Mouse (Mus musculus) heart, postnatal 36 days (tissue): ENCODE results near the gene Kirrel2. TPM values are rescaled to one million over a fixed set of nuclear protein-coding genes. Genes with fewer than 3 reads are reported as not detected.

Source experiments
- DNase-seq, 2 experiments: peaks; one replicate each; pipeline ENCODE4 v3.0.0; 2021 to 2022
- intact Hi-C: fragments of 180-260 bp; cut with DNase I; formaldehyde crosslinking; loops from one replicate; pipeline ENCODE4 v1.15.1; 2025
- total RNA-seq, 2 experiments: library from RNA; stranded (reverse); gene quantifications; 2 replicates each; pipeline ENCODE4 v1.2.3; 2021

The Kirrel2 gene
- total RNA-seq, 2 experiments from 2014 or later: not detected

DNA sequence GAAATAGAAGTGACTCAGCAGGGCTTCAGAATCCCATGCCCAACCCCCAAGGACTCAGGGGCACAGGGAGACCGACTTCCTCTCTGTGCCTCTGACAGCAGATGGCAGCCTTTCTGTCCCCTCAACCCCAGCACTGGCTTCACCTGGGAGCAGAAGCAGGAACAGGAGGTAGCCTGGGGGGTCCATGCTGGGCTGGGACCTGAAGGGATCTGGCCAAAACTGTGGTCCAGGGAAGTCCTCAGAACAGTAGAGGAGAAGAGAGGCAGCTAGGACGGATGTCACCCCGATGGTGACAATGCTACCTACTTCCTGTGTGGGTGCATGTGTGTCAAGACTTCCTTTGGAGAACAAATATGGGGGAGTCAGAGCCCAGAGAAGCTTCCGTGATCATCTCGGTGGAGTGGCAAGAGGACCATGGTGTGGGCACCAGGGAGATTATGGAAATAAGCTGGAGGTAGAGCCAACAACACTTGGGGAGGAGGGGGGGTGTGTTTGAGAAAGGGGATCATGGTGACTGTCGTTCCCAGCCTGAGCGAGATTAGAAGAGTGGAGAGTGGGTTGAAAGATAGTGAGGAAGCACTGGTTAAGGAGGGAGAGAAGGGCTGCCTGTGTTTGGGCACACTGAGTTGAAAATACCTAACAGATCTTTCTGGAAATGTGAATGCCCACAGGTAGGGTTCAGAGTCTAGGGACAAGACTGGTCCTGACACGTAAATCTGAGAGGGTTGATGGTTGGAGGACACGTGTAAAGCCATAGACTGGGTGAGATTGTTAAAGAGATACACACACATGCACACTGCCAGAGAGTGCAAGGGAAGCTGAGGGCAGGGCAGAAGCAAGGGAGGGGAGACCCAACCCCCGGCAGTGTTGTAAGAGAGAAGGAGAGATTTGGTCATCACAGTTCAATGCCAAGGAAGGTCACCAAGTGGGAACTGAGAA, 37.7 kb downstream of the Kirrel2 start, which contains the start of gene Hcst:
Gene Hcst, minus strand, starts transcription at position 294 of the 939 bp plus-strand sequence.
- peak in 1 of 2 experiments; percentile 39 for DNase-seq
- intact Hi-C loops: no loop called here

DNA sequence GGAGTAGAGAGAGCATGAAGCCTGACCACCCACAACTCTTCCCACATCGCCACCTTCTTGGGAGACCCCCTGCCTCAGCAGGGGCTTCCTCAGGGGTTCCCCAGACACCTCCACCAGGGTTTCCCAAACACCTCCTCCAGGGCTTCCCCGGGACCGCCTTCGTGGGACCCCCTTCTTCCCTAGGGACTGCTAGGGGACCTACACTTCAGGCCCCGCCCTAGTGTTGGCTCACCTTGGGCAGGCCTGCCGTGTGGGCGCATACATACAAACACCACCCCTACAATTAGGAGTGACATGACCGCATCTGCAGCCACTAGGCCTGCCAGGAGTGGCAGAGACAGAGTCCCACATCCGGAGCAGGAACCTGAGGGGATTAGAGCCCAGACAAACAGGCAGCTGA, 39.6 kb downstream of the Kirrel2 start:
- intact Hi-C loops: no loop called here
- no peak for DNase-seq

DNA sequence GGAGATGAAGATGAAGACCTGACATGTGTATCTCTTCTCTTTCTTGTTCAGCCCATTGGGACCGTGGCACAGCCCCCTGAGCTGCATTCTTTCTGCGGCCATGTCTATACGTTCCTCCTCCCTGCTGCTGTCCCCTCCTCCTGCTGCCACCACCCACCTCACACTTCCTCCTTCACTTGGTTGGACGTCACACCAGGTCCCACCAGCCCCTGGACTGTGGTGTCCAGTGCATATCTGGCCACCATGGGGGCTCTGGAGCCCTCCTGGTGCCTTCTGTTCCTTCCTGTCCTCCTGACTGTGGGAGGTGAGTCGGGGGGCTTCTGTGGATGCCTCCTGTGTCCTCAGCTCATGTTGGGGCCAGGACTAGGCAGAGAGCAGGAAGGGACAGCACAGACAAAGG, 43.9 kb downstream of the Kirrel2 start, which contains the start of gene Tyrobp:
Gene Tyrobp, plus strand, starts transcription at position 165 of the 400 bp plus-strand sequence.
- intact Hi-C loops: no loop called here
- DNase-seq: peak; percentile 24 to 42

DNA sequence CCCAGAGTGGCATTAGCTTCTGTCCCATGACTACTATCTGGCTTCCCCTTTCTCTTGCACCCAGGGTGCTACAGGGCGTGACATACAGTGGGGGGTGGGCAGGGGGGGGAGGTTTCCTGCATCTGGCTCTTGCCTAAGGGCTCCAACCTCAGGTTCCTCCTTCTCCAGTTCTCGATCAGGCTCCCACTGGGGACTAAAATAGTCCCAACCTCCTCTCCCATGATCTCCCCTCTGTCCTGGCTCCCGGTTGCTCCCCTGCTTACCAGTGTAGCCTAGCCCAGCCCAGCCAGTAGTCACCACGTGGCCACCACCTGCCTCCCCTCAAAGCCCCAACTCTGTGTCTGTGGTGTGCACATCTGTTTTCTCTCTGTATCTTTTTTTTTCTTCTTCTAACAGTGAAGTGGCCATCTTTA, 44.7 kb downstream of the Kirrel2 start:
- intact Hi-C loops: no loop called here
- peak in 1 of 2 experiments; percentile 29 for DNase-seq

DNA sequence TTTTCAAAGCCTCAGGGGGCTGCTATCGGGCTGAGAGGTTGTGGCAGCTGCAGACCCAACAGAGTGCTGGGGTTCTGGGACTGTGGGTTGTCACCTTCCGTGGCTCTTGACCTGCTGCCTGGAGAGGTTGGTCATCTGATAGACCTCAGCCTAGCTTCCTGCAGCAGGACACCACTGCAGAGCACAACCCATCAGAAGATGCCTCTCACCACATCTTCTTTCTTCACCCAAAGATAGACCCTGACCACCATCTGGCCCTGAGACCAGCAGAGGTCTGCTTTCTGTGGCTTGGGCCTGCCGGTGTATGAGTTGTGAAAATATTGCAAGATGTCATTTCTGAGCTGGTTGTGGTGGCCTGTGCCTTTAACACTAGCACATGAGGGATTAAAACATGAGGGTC, 46.5 kb downstream of the Kirrel2 start:
- intact Hi-C loops: no loop called here

DNA sequence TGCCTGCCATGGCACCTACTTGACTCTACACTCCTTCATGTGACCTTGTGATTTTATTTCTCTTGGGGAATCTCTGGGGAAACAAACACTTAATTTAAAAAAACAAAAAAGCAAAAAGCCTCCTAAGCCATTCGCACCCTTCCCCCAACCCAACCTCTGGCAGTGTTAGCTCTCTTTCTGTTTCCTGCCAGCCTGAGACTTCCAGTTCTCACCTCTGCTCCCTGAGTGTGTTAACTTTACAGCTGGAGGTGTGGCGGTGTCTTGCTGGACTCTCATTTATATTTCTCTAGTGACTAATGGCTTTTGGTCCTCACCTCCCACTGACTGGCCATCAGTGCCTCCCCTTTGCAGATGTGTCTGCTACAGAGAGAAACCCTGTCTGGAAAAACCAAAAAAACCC, 47.7 kb downstream of the Kirrel2 start:
- no peak for DNase-seq
- intact Hi-C loops: no loop called here

More for the DNA sequence above, 46.5 kb downstream of the Kirrel2 start:
- no peak for DNase-seq

DNA sequence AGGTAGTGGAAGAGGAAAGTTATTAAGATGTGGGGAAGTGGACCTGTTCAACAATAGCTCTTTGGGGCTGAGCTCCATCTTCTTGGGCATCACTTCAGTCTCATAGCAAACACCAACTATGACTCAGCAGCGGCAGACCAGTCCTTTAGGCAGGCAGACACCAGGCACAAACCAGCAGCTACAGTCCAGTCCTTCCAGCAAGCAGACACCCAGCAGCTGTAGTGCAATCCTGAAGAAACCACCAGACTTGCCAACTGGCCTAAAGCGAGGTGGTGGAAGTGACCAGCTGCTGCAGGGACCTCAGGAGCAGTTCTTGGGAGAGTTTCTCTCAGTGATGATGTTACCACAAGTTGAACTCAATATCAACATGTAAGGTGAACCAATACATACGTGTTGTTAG, 48.9 kb downstream of the Kirrel2 start:
- intact Hi-C loops: no loop called here
- no peak for DNase-seq

DNA sequence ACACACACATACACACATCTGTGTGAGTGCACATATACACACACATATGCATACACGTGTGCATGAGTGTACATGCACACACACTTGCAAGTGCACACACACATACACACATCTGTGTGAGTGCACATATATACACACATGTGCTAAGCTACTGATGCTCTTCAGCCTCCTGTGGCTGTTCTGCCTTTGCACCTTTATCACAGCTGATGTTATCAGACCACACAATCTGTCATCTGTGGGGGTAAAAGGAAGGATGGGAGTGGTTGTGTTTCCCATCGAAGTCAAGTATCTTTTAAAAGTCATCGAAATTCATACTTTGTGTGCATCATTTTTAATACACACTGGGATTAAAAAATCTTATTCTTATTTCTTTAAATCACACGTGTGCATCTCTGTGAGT, 55.1 kb downstream of the Kirrel2 start:
- DNase-seq: no peak
- intact Hi-C loops: no loop called here

DNA sequence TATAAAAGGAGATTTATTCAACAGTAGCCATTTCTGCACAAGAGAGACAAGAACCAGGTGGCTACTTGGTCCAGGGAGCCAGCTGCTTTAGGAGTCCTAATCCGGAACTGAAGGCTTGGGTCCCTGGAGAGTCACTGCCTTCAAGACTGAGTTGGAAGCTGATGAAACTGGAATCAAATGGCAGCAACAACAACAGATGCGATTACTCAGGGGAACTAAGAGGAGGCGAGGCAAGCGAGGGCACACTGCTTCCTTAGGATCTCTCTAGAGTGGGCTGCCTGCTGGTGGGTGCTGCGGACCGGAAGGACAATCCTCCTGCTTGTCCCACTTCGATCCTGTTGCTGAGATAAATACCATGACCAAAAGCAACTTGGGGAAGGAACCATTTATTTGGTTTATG, 57.8 kb downstream of the Kirrel2 start:
- DNase-seq: no peak
- intact Hi-C loops: no loop called here

Other genes starting within 250 kb of the Kirrel2 start
- 10 to 100 TPM; 52.3 to 59.5 TPM for gene Polr2i, start 225.7 kb downstream of the Kirrel2 start, total RNA-seq
- 10 to 100 TPM; 58.8 to 61.7 TPM for gene Tbcb, start 225.4 kb downstream of the Kirrel2 start, total RNA-seq
- not detected for gene Ovol3, start 222.0 kb downstream of the Kirrel2 start, total RNA-seq
- under 1 TPM; 0.22 to 0.35 TPM for gene Thap8, start 177.6 kb downstream of the Kirrel2 start, total RNA-seq
- 1 to 10 TPM; 1.5 to 1.9 TPM for gene Wdr62, start 177.3 kb downstream of the Kirrel2 start, total RNA-seq
- gene Clip3, start 166.0 kb downstream of the Kirrel2 start, total RNA-seq: 10 to 100 TPM in 1 of 2 experiments, 1 to 10 TPM in 1; 6.0 to 11.4 TPM
- 10 to 100 TPM; 22.0 to 23.0 TPM for gene Alkbh6, start 149.0 kb downstream of the Kirrel2 start, total RNA-seq
- gene Syne4, start 142.9 kb downstream of the Kirrel2 start, total RNA-seq: 1 to 10 TPM in 1 of 2 experiments, under 1 TPM in 1; 0.81 to 1.3 TPM
- under 1 TPM; 0.65 to 0.78 TPM for gene E130208F15Rik, start 135.9 kb downstream of the Kirrel2 start, total RNA-seq
- 10 to 100 TPM; 12.0 to 12.5 TPM for gene Sdhaf1, start 133.8 kb downstream of the Kirrel2 start, total RNA-seq
- gene Lrfn3, start 94.9 kb downstream of the Kirrel2 start, total RNA-seq: 1 to 10 TPM; 1.3 to 1.4 TPM
- gene Tyrobp, start 43.9 kb downstream of the Kirrel2 start, total RNA-seq: 10 to 100 TPM; 22.1 to 22.4 TPM
- not detected for gene Hcst, start 37.8 kb downstream of the Kirrel2 start, total RNA-seq
- gene Nfkbid, start 36.0 kb downstream of the Kirrel2 start, total RNA-seq: under 1 TPM; 0.27 to 0.28 TPM
- 1 to 10 TPM; 2.7 to 3.1 TPM for gene Aplp1, start 12.2 kb downstream of the Kirrel2 start, total RNA-seq
- gene Nphs1, start 625 bp upstream of the Kirrel2 start, total RNA-seq: not detected
- not detected for gene Prodh2, start 35.9 kb upstream of the Kirrel2 start, total RNA-seq
- gene Arhgap33, start 77.4 kb upstream of the Kirrel2 start, total RNA-seq: under 1 TPM; 0.56 to 0.89 TPM
- 100 to 1,000 TPM; 749 to 757 TPM for gene Hspb6, start 94.5 kb upstream of the Kirrel2 start, total RNA-seq
- 1 to 10 TPM; 3.3 to 5.4 TPM for gene Proser3, start 94.6 kb upstream of the Kirrel2 start, total RNA-seq
- gene Lin37, start 102.1 kb upstream of the Kirrel2 start, total RNA-seq: 10 to 100 TPM; 13.4 to 16.0 TPM
- gene U2af1l4, start 105.6 kb upstream of the Kirrel2 start, total RNA-seq: 10 to 100 TPM; 62.9 to 63.4 TPM
- 1 to 10 TPM; 1.4 to 1.6 TPM for gene Gm49396, start 105.7 kb upstream of the Kirrel2 start, total RNA-seq
- 10 to 100 TPM; 75.8 to 81.6 TPM for gene Psenen, start 105.9 kb upstream of the Kirrel2 start, total RNA-seq
- 1 to 10 TPM in 1 of 2 experiments, under 1 TPM in 1; 0.67 to 1.2 TPM for gene Igflr1, start 107.7 kb upstream of the Kirrel2 start, total RNA-seq
- gene Kmt2b, start 131.0 kb upstream of the Kirrel2 start, total RNA-seq: 10 to 100 TPM; 18.5 to 20.5 TPM
- not detected for gene Zbtb32, start 141.2 kb upstream of the Kirrel2 start, total RNA-seq
- gene Upk1a, start 155.2 kb upstream of the Kirrel2 start, total RNA-seq: under 1 TPM; 0.19 to 0.56 TPM
- gene Cox6b1, start 168.5 kb upstream of the Kirrel2 start, total RNA-seq: 1,000 to 10,000 TPM; 4,758 to 4,785 TPM
- gene Etv2, start 178.2 kb upstream of the Kirrel2 start, total RNA-seq: not detected
- gene Rbm42, start 192.6 kb upstream of the Kirrel2 start, total RNA-seq: 10 to 100 TPM; 51.9 to 54.5 TPM
- 1 to 10 TPM; 6.0 to 6.4 TPM for gene Haus5, start 207.3 kb upstream of the Kirrel2 start, total RNA-seq
- under 1 TPM in 1 of 2 experiments, not detected in 1; 0.49 TPM for gene Pmis2, start 213.9 kb upstream of the Kirrel2 start, total RNA-seq
- not detected for gene 2200002J24Rik, start 241.2 kb upstream of the Kirrel2 start, total RNA-seq